Mouse (Mus musculus) heart, adult 2 months (tissue): ENCODE data around the gene Hacd3.

Experiments
- CTCF ChIP-seq: fragments of 200-600 bp; IDR thresholded peaks from 2 replicates; pipeline ENCODE4 v1.8.1; 2022; ENCODE audit warnings: antibody characterized with exemption, mild to moderate bottlenecking, moderate library complexity
- EP300 ChIP-seq: fragments of 200-500 bp; IDR thresholded peaks from 2 replicates; pipeline ENCODE4 v1.6.1; 2011; ENCODE audit warnings: low read depth, low read length, control low read depth; ENCODE audit not compliant: insufficient read depth
- POLR2A ChIP-seq: fragments of 200-500 bp; IDR thresholded peaks from 2 replicates; pipeline ENCODE4 v1.6.1; 2011; ENCODE audit warnings: mild to moderate bottlenecking, low read depth, low read length, control low read depth; ENCODE audit not compliant: insufficient read depth

DNA sequence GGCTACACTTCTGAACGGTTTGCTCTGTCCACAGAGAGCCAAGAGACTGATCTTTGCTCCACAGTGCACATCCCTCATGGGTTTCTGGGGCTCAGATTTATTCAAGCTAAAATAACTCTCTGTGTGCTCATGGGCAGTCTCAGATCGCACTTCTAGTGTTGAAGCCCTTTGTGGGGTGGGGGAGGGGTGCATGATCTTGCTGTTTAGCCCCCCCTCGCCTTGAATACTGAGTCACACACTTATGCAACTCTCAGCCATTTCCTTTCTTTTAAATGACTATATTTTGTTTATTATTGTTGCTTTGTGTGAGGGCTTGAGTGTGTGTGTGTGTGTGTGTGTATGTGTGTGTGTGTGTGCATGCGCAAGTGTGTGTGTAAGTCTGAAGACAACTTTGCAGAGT, 82.2 kb downstream of the Hacd3 start:
- TF ChIP-seq CTCF (no peak), EP300 (no peak), POLR2A (no peak)
